Mouse (Mus musculus) liver, embryonic 15.5 days (tissue): ENCODE measurements around the gene Lurap1l. TPM values are rescaled to one million over a fixed set of nuclear protein-coding genes. Genes with fewer than 3 reads are reported as not detected.

ENCODE experiments used
- microRNA-seq: library from miRNA; unstranded; fragments of <30 nt; microRNA quantifications from one replicate; pipeline ENCODE4, GENCODE M21; 2016
- polyA plus RNA-seq: library from polyadenylated mRNA; unstranded; fragments of >200 nt; fragmentation: Nextera tagmentation; extraction: Ambion mirVana; gene quantifications from 2 replicates; pipeline ENCODE4 v1.2.1, GENCODE M21; 2015

Gene Lurap1l
- polyA plus RNA-seq, 1 experiment from 2014 or later = 5.5 TPM

Small RNA genes lying within 50 kb of the gene (microRNA-seq; reads per million reads assigned to microRNA genes)
- gene Gm27452 = not detected

Other genes starting within 250 kb of the Lurap1l start
- not detected in 2 replicates for gene Tyrp1, start 76.5 kb upstream of the Lurap1l start, polyA plus RNA-seq